ENCODE assay signal across 15 mouse cellular contexts in the genomic region with DNA sequence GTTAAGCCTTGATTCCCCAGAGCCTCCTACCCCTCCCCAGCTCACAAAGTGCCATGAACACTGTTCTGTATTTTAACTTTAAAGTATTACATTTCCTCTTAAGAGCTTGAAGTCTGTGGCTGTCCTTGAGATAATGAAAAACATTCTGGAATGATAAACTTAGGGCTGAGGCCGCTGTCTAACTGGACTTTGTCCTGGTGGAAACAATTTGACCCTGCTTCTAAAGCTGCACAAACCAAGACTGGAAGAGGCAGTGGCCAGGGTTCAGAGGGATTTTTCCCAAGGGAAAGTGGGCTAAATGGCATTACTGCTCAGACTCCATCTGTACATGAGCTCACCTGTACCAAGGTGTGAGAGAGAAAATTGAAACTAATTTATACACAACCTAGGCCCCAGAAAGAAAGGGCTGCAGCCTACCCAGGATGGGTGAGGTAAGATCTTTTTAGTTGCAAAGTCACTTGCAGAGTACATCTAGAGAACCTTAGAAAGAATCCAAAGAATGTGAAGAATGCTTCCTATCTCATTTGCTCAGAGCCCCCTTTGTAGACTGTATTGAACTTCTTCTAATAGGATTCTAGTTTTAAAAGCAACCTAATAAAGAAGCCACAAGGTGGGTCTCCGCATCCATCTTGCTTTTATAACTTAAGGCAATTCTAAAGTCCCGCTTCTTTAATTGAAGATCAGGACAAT. TPM values are rescaled to one million over a fixed set of nuclear protein-coding genes. Genes with fewer than 3 reads are reported as not detected.
DNase-seq lines count a peak whose midpoint lies in the region; ATAC-seq and TF ChIP-seq lines count a peak whose summit lies in the region.
"Had no signal": no experiment of that assay in that cellular context is flagged by ENCODE, and none has a peak within 500 bp of the region (broad histone marks: within the 10 kb centered on the region; RNA-seq: fewer than 3 reads in every experiment).

No protein-coding gene starts in this region.

- no peak overlapping the region for H3K4me3 ChIP-seq in heart, embryonic 10.5 days
- no peak overlapping the region for H3K4me3 ChIP-seq in lung, embryonic 14.5 days (ENCODE audit: low read depth, low read length)
- H3K4me3 ChIP-seq in midbrain, postnatal 0 days (ENCODE audit: low read depth, low read length): no peak overlapping the region
- H3K4me3 ChIP-seq: erythroblast, embryonic 14.5 days; liver, embryonic 12.5 days had no signal

- DNase-seq in heart, embryonic 10.5 days (ENCODE audit: low spot score): no peak
- DNase-seq in heart, adult 8-10 months (ENCODE audit: low spot score): no peak
- peak; percentile 24 for DNase-seq in lung, embryonic 14.5 days
- no peak for DNase-seq in lung, postnatal 36 days
- peak; percentile 30 for DNase-seq in embryo, embryonic 9.5 days (ENCODE audit: extremely low spot score)
- DNase-seq in mesoderm, embryonic 11.5 days (ENCODE audit: low read depth, low spot score): peak; percentile 12
- no peak for DNase-seq in spleen, postnatal 14 days (ENCODE audit: low spot score in 2 of 2)
- no peak for DNase-seq in midbrain, postnatal 0 days (ENCODE audit: low spot score)
- DNase-seq: adrenal gland, adult 2 months; cerebellum, postnatal 14 days; right cerebral cortex, postnatal 4 days had no signal

- no peak overlapping the region for H3K4me2 ChIP-seq in lung, embryonic 14.5 days
- no peak overlapping the region for H3K4me2 ChIP-seq in midbrain, postnatal 0 days (ENCODE audit: low read depth, low read length, poor library complexity, severe bottlenecking)
- H3K4me2 ChIP-seq: liver, embryonic 12.5 days had no signal

- H3K27me3 ChIP-seq in heart, embryonic 10.5 days (ENCODE audit: insufficient read depth, poor library complexity, severe bottlenecking): no peaks in the 10 kb centered on the region
- H3K27me3 ChIP-seq in lung, embryonic 14.5 days (ENCODE audit: insufficient read depth, low read length): no peaks in the 10 kb centered on the region
- no peaks in the 10 kb centered on the region for H3K27me3 ChIP-seq in midbrain, postnatal 0 days (ENCODE audit: insufficient read depth, low read length)
- H3K27me3 ChIP-seq: liver, embryonic 12.5 days had no signal

- no peak for TF ChIP-seq CTCF in lung, embryonic 14.5 days (IDR thresholded peaks at IDR 0.05; ENCODE audit: low read depth)
- TF ChIP-seq CTCF in midbrain, postnatal 0 days (IDR thresholded peaks at IDR 0.05): no peak

- no peak overlapping the region for H3K9ac ChIP-seq in lung, embryonic 14.5 days
- no peak overlapping the region for H3K9ac ChIP-seq in midbrain, postnatal 0 days (replicated peaks; ENCODE audit: low read length, poor library complexity, severe bottlenecking)
- H3K9ac ChIP-seq: liver, embryonic 12.5 days had no signal

- 44% methylated on average over 3 of the region's 3 CpGs for WGBS in heart, embryonic 10.5 days
- 48% methylated on average over 3 of the region's 3 CpGs for WGBS in lung, embryonic 14.5 days
- WGBS in midbrain, postnatal 0 days: 76% methylated on average over 3 of the region's 3 CpGs

- H3K4me1 ChIP-seq in heart, embryonic 10.5 days: peaks cover 8% of the 10 kb centered on the region; the same call in 1 of the 2 replicates
- H3K4me1 ChIP-seq in lung, embryonic 14.5 days (ENCODE audit: insufficient read depth): 0 out of 2 replicates have a peak, but pooled peaks cover 2% of the 10 kb centered on the region
- H3K4me1 ChIP-seq in midbrain, postnatal 0 days (ENCODE audit: insufficient read depth, low read length): no peaks in the 10 kb centered on the region
- H3K4me1 ChIP-seq: liver, embryonic 12.5 days had no signal

- peak; percentile 36; the same call in 1 of the 2 replicates for ATAC-seq in lung, embryonic 14.5 days (ENCODE audit: insufficient read depth)
- ATAC-seq in midbrain, postnatal 0 days (ENCODE audit: low FRiP score): no peak
- ATAC-seq: inflammation-experienced regulatory T-cells, adult 6 months; liver, embryonic 12.5 days had no signal

- H3K27ac ChIP-seq in heart, embryonic 10.5 days: peak overlapping the region; percentile 42
- peak overlapping the region; percentile 7; the same call in 1 of the 2 replicates for H3K27ac ChIP-seq in lung, embryonic 14.5 days (ENCODE audit: low read depth)
- no peak overlapping the region for H3K27ac ChIP-seq in midbrain, postnatal 0 days (ENCODE audit: low read depth, low read length)
- H3K27ac ChIP-seq: liver, embryonic 12.5 days had no signal

- H3K9me3 ChIP-seq in heart, embryonic 10.5 days: no peaks in the 10 kb centered on the region
- no peaks in the 10 kb centered on the region for H3K9me3 ChIP-seq in lung, embryonic 14.5 days (ENCODE audit: low read depth, low read length)
- no peaks in the 10 kb centered on the region for H3K9me3 ChIP-seq in midbrain, postnatal 0 days (ENCODE audit: low read length)
- H3K9me3 ChIP-seq: liver, embryonic 12.5 days had no signal

- H3K36me3 ChIP-seq in heart, embryonic 10.5 days: no peaks in the 10 kb centered on the region
- H3K36me3 ChIP-seq in lung, embryonic 14.5 days (ENCODE audit: insufficient read depth): no peaks in the 10 kb centered on the region
- no peaks in the 10 kb centered on the region for H3K36me3 ChIP-seq in midbrain, postnatal 0 days (ENCODE audit: insufficient read depth, low read length)
- H3K36me3 ChIP-seq: liver, embryonic 12.5 days had no signal

RNA-seq across cellular contexts. Expression of a gene that starts 52.6 kb away (rescaled TPM):
- 1.2 and 6.0 TPM in 2 replicates for polyA plus RNA-seq in heart, embryonic 10.5 days (2016; fragmentation: Nextera tagmentation; extraction: Ambion mirVana)
- under 1 TPM; 0.19 to 0.88 (median 0.67) TPM for total RNA-seq in heart, adult 8-10 months (2022)
- 3.1 and 3.6 TPM in 2 replicates for polyA plus RNA-seq in lung, embryonic 14.5 days (2014; fragmentation: Nextera tagmentation; extraction: Ambion mirVana)
- total RNA-seq in midbrain, postnatal 0 days (2014; rRNA removed): 0.16 and 0.57 TPM in 2 replicates
- polyA plus RNA-seq in midbrain, postnatal 0 days (2015; fragmentation: Nextera tagmentation; extraction: Ambion mirVana): 0.29 and 0.64 TPM in 2 replicates
- total RNA-seq: MEL had no signal
- polyA plus RNA-seq: erythroblast, embryonic 14.5 days had no signal

Comparison
In these comparisons a context has a peak if more than half of its experiments do, and no peak if none do; other contexts are left out.
1. DNase-seq: peak in lung, embryonic 14.5 days (single experiment), embryo, embryonic 9.5 days (single experiment) and mesoderm, embryonic 11.5 days (single experiment); none in heart, embryonic 10.5 days (single experiment), heart, adult 8-10 months (single experiment), lung, postnatal 36 days (single experiment), spleen, postnatal 14 days (0 of 2) and midbrain, postnatal 0 days (single experiment).